Mouse (Mus musculus): ENCODE data around the gene Cyp1a1.

DNA sequence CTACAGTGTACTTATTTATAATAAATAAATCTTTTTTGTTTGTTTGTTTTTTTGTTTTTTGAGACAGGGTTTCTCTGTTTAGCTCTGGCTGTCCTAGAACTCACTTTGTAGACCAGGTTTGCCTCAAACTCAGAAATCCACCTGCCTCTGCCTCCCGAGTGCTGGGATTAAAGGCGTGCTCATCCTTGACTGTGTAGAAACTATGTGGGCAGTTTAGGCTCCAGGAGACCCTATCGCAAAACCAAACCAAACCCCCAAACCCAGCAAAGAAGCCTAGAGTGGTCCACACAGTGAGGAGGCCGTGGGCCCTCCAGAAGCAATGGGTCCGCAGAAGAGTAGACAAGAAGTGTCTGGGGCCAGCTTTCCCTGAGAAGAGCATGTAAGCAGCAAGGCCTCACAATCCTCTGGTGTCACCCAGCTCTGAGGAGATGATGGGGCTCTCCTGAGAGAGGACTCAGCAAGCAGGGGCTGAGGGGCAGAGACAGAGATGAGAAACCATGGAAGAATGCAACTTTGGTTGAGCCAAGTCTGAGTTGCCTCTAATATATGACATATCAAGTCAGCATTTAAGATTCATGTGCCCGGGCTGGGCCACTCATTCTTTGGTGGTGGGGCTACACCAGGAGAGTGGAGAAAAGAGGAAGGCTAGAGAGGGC lies 37.5 kb upstream of the Cyp1a1 start:
- TF ChIP-seq POLR2A (IDR thresholded peaks at IDR 0.05; ENCODE audit: insufficient read depth, low read length) (no peak), CTCF (IDR thresholded peaks at IDR 0.05; ENCODE audit: low read depth, low read length) (no peak), EP300 (IDR thresholded peaks at IDR 0.05; ENCODE audit: insufficient read depth, low read depth, low read length) (no peak)
